In genomic region chr4:107139836-107140631, GRCm38 (mm10) we compare ENCODE assay signal across 11 mouse cellular contexts. TPM values are rescaled to one million over a fixed set of nuclear protein-coding genes. Genes with fewer than 3 reads are reported as not detected.
A peak's percentile ranks its signal among the peaks of the same experiment; 100 is the strongest.
DNase-seq lines count a peak whose midpoint lies in the region; ATAC-seq and TF ChIP-seq lines count a peak whose summit lies in the region.
"Had no signal": no experiment of that assay in that cellular context is flagged by ENCODE, and none has a peak within 500 bp of the region (broad histone marks: within the 10 kb centered on the region; RNA-seq: fewer than 3 reads in every experiment).

No protein-coding gene starts in this region.

- H3K9ac ChIP-seq in hindbrain, embryonic 12.5 days = no peak overlapping the region
- no peak overlapping the region; the same call in 1 of the 2 replicates for H3K9ac ChIP-seq in lung, embryonic 16.5 days (ENCODE audit: low read length)

- H3K27me3 ChIP-seq in kidney, adult 2 months (replicated peaks; ENCODE audit: control insufficient read depth, insufficient read depth, low read length) = no peaks in the 10 kb centered on the region
- no peaks in the 10 kb centered on the region for H3K27me3 ChIP-seq in hindbrain, embryonic 12.5 days
- no peaks in the 10 kb centered on the region for H3K27me3 ChIP-seq in lung, embryonic 16.5 days (ENCODE audit: control insufficient read depth, insufficient read depth, low read depth, low read length)
- H3K27me3 ChIP-seq: megakaryocyte, embryonic 14.5 days had no signal

- peak; percentile 41 for ATAC-seq in hindbrain, embryonic 12.5 days (ENCODE audit: low FRiP score)
- ATAC-seq in lung, embryonic 16.5 days (ENCODE audit: low read depth) = peak; percentile 77
- no peak for ATAC-seq in inflammation-experienced regulatory T-cells, adult 6 months

- WGBS in kidney, adult 2 months = 61% methylated on average over 13 of the region's 13 CpGs
- WGBS in hindbrain, embryonic 12.5 days = 48% methylated on average over 13 of the region's 13 CpGs
- WGBS in lung, embryonic 16.5 days = 42% methylated on average over 13 of the region's 13 CpGs

- TF ChIP-seq CTCF in kidney, adult 2 months (conservative IDR thresholded peaks at IDR 0.05; ENCODE audit: insufficient read depth, insufficient read length, low read depth, low read length) = no peak

- DNase-seq in kidney, adult 2 months = peak; percentile 64
- DNase-seq in kidney, adult 8-10 months = no peak
- peak; percentile 86 for DNase-seq in retina, postnatal 1 day
- DNase-seq in c-Kit-positive CD71-positive TER-119-positive erythroid progenitor cells, embryonic 14.5 days (ENCODE audit: low spot score) = no peak
- no peak for DNase-seq in right cerebral cortex, postnatal 4 days
- DNase-seq: thymus, postnatal 25 days had no signal

- H3K4me3 ChIP-seq in kidney, adult 2 months (ENCODE audit: insufficient read depth, low read depth, low read length) = no peak overlapping the region
- no peak overlapping the region for H3K4me3 ChIP-seq in hindbrain, embryonic 12.5 days
- H3K4me3 ChIP-seq in lung, embryonic 16.5 days (ENCODE audit: low read length) = no peak overlapping the region
- H3K4me3 ChIP-seq: megakaryocyte, embryonic 14.5 days had no signal

- H3K36me3 ChIP-seq in kidney, adult 2 months (ENCODE audit: control insufficient read depth, insufficient read depth, low read length) = peaks cover 4% of the 10 kb centered on the region
- no peaks in the 10 kb centered on the region for H3K36me3 ChIP-seq in hindbrain, embryonic 12.5 days
- H3K36me3 ChIP-seq in lung, embryonic 16.5 days (ENCODE audit: control insufficient read depth, insufficient read depth, low read length) = peaks cover 6% of the 10 kb centered on the region

- no peak overlapping the region for H3K4me2 ChIP-seq in hindbrain, embryonic 12.5 days (replicated peaks)
- no peak overlapping the region for H3K4me2 ChIP-seq in lung, embryonic 16.5 days (ENCODE audit: low read depth, low read length)

- H3K27ac ChIP-seq in kidney, adult 2 months (ENCODE audit: insufficient read depth, low read depth, low read length) = 0 out of 2 replicates have a peak overlapping the region, but pooled peaks have one; percentile 2
- peak overlapping the region; percentile 81 for H3K27ac ChIP-seq in hindbrain, embryonic 12.5 days
- peak overlapping the region; percentile 50 for H3K27ac ChIP-seq in lung, embryonic 16.5 days (ENCODE audit: low read length)

- H3K9me3 ChIP-seq in hindbrain, embryonic 12.5 days (replicated peaks) = no peaks in the 10 kb centered on the region
- no peaks in the 10 kb centered on the region for H3K9me3 ChIP-seq in lung, embryonic 16.5 days (ENCODE audit: control insufficient read depth, low read length)
- H3K9me3 ChIP-seq: megakaryocyte, embryonic 14.5 days had no signal

- TF ChIP-seq POLR2A in kidney, adult 2 months (IDR thresholded peaks at IDR 0.05; ENCODE audit: low read depth, low read length) = no peak

- peaks cover 6% of the 10 kb centered on the region; the same call in 1 of the 2 replicates for H3K4me1 ChIP-seq in kidney, adult 2 months (ENCODE audit: control insufficient read depth, insufficient read depth, low read length)
- H3K4me1 ChIP-seq in hindbrain, embryonic 12.5 days = peaks cover 53% of the 10 kb centered on the region
- peaks cover 12% of the 10 kb centered on the region for H3K4me1 ChIP-seq in lung, embryonic 16.5 days (replicated peaks; ENCODE audit: control insufficient read depth, insufficient read depth, low read length)

RNA-seq across cellular contexts. Expression of gene Tmem59, which starts 38.2 kb away (rescaled TPM):
- 447 and 474 TPM in 2 replicates for polyA plus RNA-seq in kidney, adult 2 months (2012; rRNA removed)
- 390 and 391 TPM in 2 replicates for polyA plus RNA-seq in hindbrain, embryonic 12.5 days (2016; fragmentation: Nextera tagmentation; extraction: Ambion mirVana)
- polyA plus RNA-seq in lung, embryonic 16.5 days (2015; fragmentation: Nextera tagmentation; extraction: Ambion mirVana) = 496 and 538 TPM in 2 replicates
- polyA plus RNA-seq in inflammation-experienced regulatory T-cells, adult 6 months (2017; shearing (Covaris generic)) = 100 to 1,000 TPM; 391 to 444 (median 391) TPM

RNA-seq across cellular contexts. Expression of gene Tceanc2, which starts 38.9 kb away (rescaled TPM):
- polyA plus RNA-seq in kidney, adult 2 months (2012; rRNA removed) = 8.9 and 10.0 TPM in 2 replicates
- polyA plus RNA-seq in hindbrain, embryonic 12.5 days (2016; fragmentation: Nextera tagmentation; extraction: Ambion mirVana) = 20.8 and 35.2 TPM in 2 replicates
- polyA plus RNA-seq in lung, embryonic 16.5 days (2015; fragmentation: Nextera tagmentation; extraction: Ambion mirVana) = 22.7 and 25.1 TPM in 2 replicates
- polyA plus RNA-seq in inflammation-experienced regulatory T-cells, adult 6 months (2017; shearing (Covaris generic)) = 10 to 100 TPM; 13.6 to 25.2 (median 13.7) TPM

RNA-seq across cellular contexts. Expression of gene Cdcp2, which starts 43.3 kb away (rescaled TPM):
- polyA plus RNA-seq in kidney, adult 2 months (2012; rRNA removed) = 0.05 TPM in 1 of 2 replicates, not detected in the other
- polyA plus RNA-seq in hindbrain, embryonic 12.5 days (2016; fragmentation: Nextera tagmentation; extraction: Ambion mirVana) = 0.10 TPM in 1 of 2 replicates, not detected in the other
- polyA plus RNA-seq in lung, embryonic 16.5 days (2015; fragmentation: Nextera tagmentation; extraction: Ambion mirVana) = not detected in 2 replicates
- polyA plus RNA-seq in inflammation-experienced regulatory T-cells, adult 6 months (2017; shearing (Covaris generic)) = not detected
- polyA plus RNA-seq: heart, embryonic 14.5 days had no signal

Comparison
In these comparisons a context has a peak if more than half of its experiments do, and no peak if none do; other contexts are left out.
1. DNase-seq: peak in kidney, adult 2 months (single experiment) and retina, postnatal 1 day (single experiment); none in kidney, adult 8-10 months (0 of 2), c-Kit-positive CD71-positive TER-119-positive erythroid progenitor cells, embryonic 14.5 days (single experiment) and right cerebral cortex, postnatal 4 days (single experiment).
2. H3K27ac ChIP-seq: peak in every context shown above with its lines; median percentile 81 in hindbrain, embryonic 12.5 days; 50 in lung, embryonic 16.5 days; 2 in kidney, adult 2 months.